Mouse (Mus musculus) spleen, adult 2 months (tissue): ENCODE measurements around the gene Creld1. TPM values are rescaled to one million over a fixed set of nuclear protein-coding genes. Genes with fewer than 3 reads are reported as not detected.

Experiments
- DNase-seq, 2 experiments: peaks; one replicate each; pipeline versions ENCODE4 v3.0.0 to v3.0.0-alpha.2; 2012 to 2021; ENCODE audit warnings: low spot score in 2 of 2, low read depth in 1 of 2
- H3K27ac ChIP-seq: fragments of 200-500 bp; 2 replicates; pipeline ENCODE4 v1.5.1; 2012; ENCODE audit warnings: low read length, inconsistent platforms; ENCODE audit not compliant: insufficient read depth
- H3K27me3 ChIP-seq: fragments of 200-500 bp; 2 replicates; pipeline ENCODE4 v1.6.1; 2012; ENCODE audit warnings: mild to moderate bottlenecking, moderate library complexity, low read length, inconsistent platforms; ENCODE audit not compliant: control insufficient read depth, insufficient read depth
- H3K36me3 ChIP-seq: fragments of 200-500 bp; 2 replicates; pipeline ENCODE4 v1.6.1; 2012; ENCODE audit warnings: mild to moderate bottlenecking, low read length, inconsistent platforms; ENCODE audit not compliant: control insufficient read depth, insufficient read depth
- H3K4me1 ChIP-seq: fragments of 200-500 bp; 2 replicates; pipeline ENCODE4 v1.6.1; 2011; ENCODE audit warnings: inconsistent platforms; ENCODE audit not compliant: control insufficient read depth, insufficient read depth, insufficient read length
- H3K4me3 ChIP-seq: fragments of 200-500 bp; 2 replicates; pipeline ENCODE4 v1.5.1; 2011; ENCODE audit warnings: mild to moderate bottlenecking, inconsistent platforms; ENCODE audit not compliant: insufficient read depth, insufficient read length; ENCODE audit errors: extremely low read depth
- CTCF ChIP-seq: fragments of 200-500 bp; IDR thresholded peaks from 2 replicates; pipeline ENCODE4 v1.5.1; 2011; ENCODE audit warnings: mild to moderate bottlenecking, inconsistent platforms; ENCODE audit not compliant: insufficient read depth, insufficient read length, insufficient replicate concordance; ENCODE audit errors: extremely low read depth
- POLR2A ChIP-seq: fragments of 200-500 bp; IDR thresholded peaks from 2 replicates; pipeline ENCODE4 v1.6.1; 2011; ENCODE audit warnings: low read depth, low read length, inconsistent platforms
- WGBS: fragments of 180-500 bp; shearing (Covaris S2); methylation state at CpG from one replicate; pipeline ENCODE4 v1.1.7; 2018; 5-methylcytosine and 5-hydroxymethylcytosine counted together
- polyA plus RNA-seq: library from polyadenylated mRNA; depleted of rRNA; stranded (reverse); fragments of >200 nt; gene quantifications from 2 replicates; pipeline ENCODE4 v1.2.3, GENCODE M21; 2012

Creld1 gene
- polyA plus RNA-seq, 1 experiment: 8.4 TPM

DNA sequence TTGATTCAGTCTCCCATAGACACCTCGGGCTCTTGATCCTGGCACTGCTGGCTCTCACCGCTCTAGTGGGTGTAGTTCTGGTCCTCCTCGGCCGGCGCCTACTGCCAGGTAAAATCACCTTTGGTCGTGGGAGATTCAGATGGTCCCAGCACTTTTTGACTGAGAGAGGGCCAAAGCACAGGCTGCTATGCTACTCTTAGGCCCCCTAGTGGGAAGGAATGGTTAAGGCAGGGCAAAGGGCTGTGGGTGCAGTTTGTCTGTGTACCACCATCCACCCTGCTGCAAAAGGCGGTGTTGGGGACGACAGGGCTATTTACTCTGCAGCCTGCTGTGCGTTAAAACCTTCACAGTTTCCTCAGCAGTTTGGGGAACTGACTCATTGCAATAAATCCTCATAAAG is 14.1 kb upstream of the Creld1 start:
- DNase-seq: peak; percentile 59 to 66
- peaks cover 4% of the 10 kb centered on the region; the same call in 1 of the 2 replicates for H3K4me1 ChIP-seq
- peak; percentile 66; the same call in 1 of the 2 replicates for TF ChIP-seq CTCF
- no peak for TF ChIP-seq POLR2A
- 9% methylated on average over 9 of the region's 9 CpGs for WGBS
- no peak overlapping the region for H3K27ac ChIP-seq
- H3K36me3 ChIP-seq: no peaks in the 10 kb centered on the region
- H3K4me3 ChIP-seq: peak overlapping the region; percentile 44
- H3K27me3 ChIP-seq: no peaks in the 10 kb centered on the region

GRCm38 (mm10) chr6:113469432-113469831 is 13.7 kb upstream of the Creld1 start:
- Histone ChIP-seq H3K27me3 (no peaks in the 10 kb centered on the region), H3K4me3 (peak overlapping the region; percentile 44), H3K36me3 (no peaks in the 10 kb centered on the region), H3K27ac (no peak overlapping the region), H3K4me1 (peaks cover 4% of the 10 kb centered on the region; the same call in 1 of the 2 replicates)
- TF ChIP-seq CTCF: peak; percentile 79
- no peak for TF ChIP-seq POLR2A
- peak in 1 of 2 experiments; percentile 64 for DNase-seq
- 12% methylated on average over 31 of the region's 31 CpGs for WGBS

- no peak for DNase-seq
- no peaks in the 10 kb centered on the region for H3K27me3 ChIP-seq
- H3K4me1 ChIP-seq: peaks cover 4% of the 10 kb centered on the region; the same call in 1 of the 2 replicates
- H3K4me3 ChIP-seq: peak within 1 kb of the TSS; percentile 19; the same call in 1 of the 2 replicates
- 82% methylated on average over 12 of the region's 12 CpGs for WGBS
- no peaks in the 10 kb centered on the region for H3K36me3 ChIP-seq
- TF ChIP-seq POLR2A: no peak
- no peak within 1 kb of the TSS for H3K27ac ChIP-seq
Measured at GRCm38 (mm10) chr6:113471297-113471936, 11.7 kb upstream of the Creld1 start, which contains the start of gene Il17rc. TSS of gene Il17rc (plus strand) at chr6:113471427.

- Histone ChIP-seq H3K27ac (no peak overlapping the region), H3K4me3 (no peak overlapping the region), H3K36me3 (no peaks in the 10 kb centered on the region), H3K27me3 (no peaks in the 10 kb centered on the region), H3K4me1 (peaks cover 4% of the 10 kb centered on the region; the same call in 1 of the 2 replicates)
- WGBS: 80% methylated on average over 10 of the region's 10 CpGs
- no peak for TF ChIP-seq CTCF
- no peak for TF ChIP-seq POLR2A
- DNase-seq: no peak
Measured at GRCm38 (mm10) chr6:113472061-113472460, 11.0 kb upstream of the Creld1 start.

DNA sequence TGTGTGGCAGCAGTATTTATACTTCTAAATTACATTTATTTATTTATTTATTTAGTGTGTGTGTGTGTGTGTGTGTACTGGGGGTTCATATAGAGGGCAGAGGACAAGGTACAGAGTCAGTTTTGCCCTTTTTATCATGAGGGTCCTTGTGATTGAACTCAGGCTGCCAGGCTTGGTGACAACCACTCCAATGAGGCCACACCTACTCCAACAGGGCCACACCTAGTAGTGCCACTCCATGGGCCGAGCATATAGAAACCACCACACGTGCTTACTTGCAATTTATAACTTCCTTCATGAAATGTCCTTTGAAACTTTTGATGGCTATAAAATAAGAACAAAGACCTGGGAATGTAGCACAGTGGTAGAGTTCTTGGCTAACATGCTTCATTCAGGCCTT is 9.9 kb upstream of the Creld1 start:
- Histone ChIP-seq H3K27me3 (no peaks in the 10 kb centered on the region), H3K36me3 (no peaks in the 10 kb centered on the region), H3K4me3 (no peak overlapping the region), H3K27ac (no peak overlapping the region), H3K4me1 (peaks cover 4% of the 10 kb centered on the region; the same call in 1 of the 2 replicates)
- DNase-seq: no peak
- WGBS: 58% methylated on average over 2 of the region's 2 CpGs
- TF ChIP-seq CTCF: no peak
- no peak for TF ChIP-seq POLR2A

- no peaks in the 10 kb centered on the region for H3K27me3 ChIP-seq
- H3K4me1 ChIP-seq: peaks cover 4% of the 10 kb centered on the region; the same call in 1 of the 2 replicates
- H3K36me3 ChIP-seq: no peaks in the 10 kb centered on the region
- no peak overlapping the region for H3K27ac ChIP-seq
- DNase-seq: no peak
- TF ChIP-seq CTCF: no peak
- no peak for TF ChIP-seq POLR2A
- no peak overlapping the region for H3K4me3 ChIP-seq
- WGBS: 83% methylated on average over 6 of the region's 6 CpGs
Measured at GRCm38 (mm10) chr6:113473715-113474114, 9.4 kb upstream of the Creld1 start.

GRCm38 (mm10) chr6:113477353-113477752 is 5.7 kb upstream of the Creld1 start:
- Histone ChIP-seq H3K27ac (no peak overlapping the region), H3K4me3 (no peak overlapping the region), H3K36me3 (no peaks in the 10 kb centered on the region), H3K4me1 (peaks cover 3% of the 10 kb centered on the region; the same call in 1 of the 2 replicates), H3K27me3 (no peaks in the 10 kb centered on the region)
- 67% methylated on average over 7 of the region's 7 CpGs for WGBS
- no peak for TF ChIP-seq CTCF
- no peak for TF ChIP-seq POLR2A
- no peak for DNase-seq
